Mouse (Mus musculus) heart, postnatal 25 days (tissue): Measurements from ENCODE around the gene Cnih3. TPM values are rescaled to one million over a fixed set of nuclear protein-coding genes. Genes with fewer than 3 reads are reported as not detected.

Experiments used
- DNase-seq: peaks from one replicate; pipeline ENCODE4 v3.0.0; 2022; ENCODE audit warnings: low spot score
- intact Hi-C: fragments of 180-260 bp; cut with DNase I; formaldehyde crosslinking; loops from one replicate; pipeline ENCODE4 v1.15.1; 2025
- total RNA-seq, 2 experiments: library from RNA; stranded (reverse); gene quantifications; 2 replicates each; pipeline ENCODE4 v1.2.3; 2021

Gene Cnih3
- not detected for total RNA-seq

GRCm38 (mm10) chr1:181352367-181353199 lies at the start of gene Cnih3:
Gene Cnih3 (plus strand): TSS chr1:181352628.
- DNase-seq = no peak
- intact Hi-C loops = no loop called here

GRCm38 (mm10) chr1:181307981-181308380 lies 44.4 kb upstream of the Cnih3 start:
- DNase-seq = no peak
- intact Hi-C loops = no loop called here

- intact Hi-C loops = no loop called here
- DNase-seq = no peak
These were observed 41.7 kb upstream of the Cnih3 start for GRCm38 (mm10) chr1:181310712-181311111.

GRCm38 (mm10) chr1:181312115-181313045 lies 40.0 kb upstream of the Cnih3 start:
- intact Hi-C loops = no loop called here
- no peak for DNase-seq

GRCm38 (mm10) chr1:181313046-181313415 lies 39.4 kb upstream of the Cnih3 start:
- intact Hi-C loops = no loop called here
- no peak for DNase-seq

GRCm38 (mm10) chr1:181314301-181314700 lies 38.1 kb upstream of the Cnih3 start:
- intact Hi-C loops = no loop called here
- no peak for DNase-seq

- intact Hi-C loops = no loop called here
- no peak for DNase-seq
These were observed 37.1 kb upstream of the Cnih3 start for GRCm38 (mm10) chr1:181315350-181315749.

GRCm38 (mm10) chr1:181316571-181316970 lies 35.9 kb upstream of the Cnih3 start:
- no peak for DNase-seq
- intact Hi-C loops = no loop called here

- intact Hi-C loops = no loop called here
- DNase-seq = no peak
These were observed 33.0 kb upstream of the Cnih3 start for GRCm38 (mm10) chr1:181319466-181319865.

- intact Hi-C loops = no loop called here
- DNase-seq = no peak
These were observed 31.3 kb upstream of the Cnih3 start for GRCm38 (mm10) chr1:181321149-181321548.

GRCm38 (mm10) chr1:181323134-181323533 lies 29.3 kb upstream of the Cnih3 start:
- DNase-seq = no peak
- intact Hi-C loops = no loop called here

GRCm38 (mm10) chr1:181327137-181327536 lies 25.3 kb upstream of the Cnih3 start:
- intact Hi-C loops = no loop called here
- DNase-seq = no peak

- DNase-seq = no peak
- intact Hi-C loops = no loop called here
These were observed 24.6 kb upstream of the Cnih3 start for GRCm38 (mm10) chr1:181327636-181328420.

GRCm38 (mm10) chr1:181329110-181329509 lies 23.3 kb upstream of the Cnih3 start:
- intact Hi-C loops = no loop called here
- no peak for DNase-seq

GRCm38 (mm10) chr1:181332597-181332996 lies 19.8 kb upstream of the Cnih3 start:
- intact Hi-C loops = no loop called here
- no peak for DNase-seq

GRCm38 (mm10) chr1:181334329-181335018 lies 18.0 kb upstream of the Cnih3 start:
- DNase-seq = no peak
- intact Hi-C loops = no loop called here

GRCm38 (mm10) chr1:181335019-181335365 lies 17.4 kb upstream of the Cnih3 start:
- intact Hi-C loops = no loop called here
- no peak for DNase-seq

GRCm38 (mm10) chr1:181335388-181335787 lies 17.0 kb upstream of the Cnih3 start:
- no peak for DNase-seq
- intact Hi-C loops = no loop called here

GRCm38 (mm10) chr1:181336857-181337256 lies 15.6 kb upstream of the Cnih3 start:
- intact Hi-C loops = no loop called here
- no peak for DNase-seq

GRCm38 (mm10) chr1:181339106-181339505 lies 13.3 kb upstream of the Cnih3 start:
- DNase-seq = no peak
- intact Hi-C loops = no loop called here
